15 mouse cellular contexts compared by ENCODE assay signal in genomic region chr2:21284881-21285280, GRCm38 (mm10).
"Had no signal": no experiment of that assay in that cellular context is flagged by ENCODE, and none has a peak within 500 bp of the region (broad histone marks: within the 10 kb centered on the region; RNA-seq: fewer than 3 reads in every experiment).

No protein-coding gene starts in this region.

- H3K27ac ChIP-seq: neural tube, embryonic 15.5 days; stomach, embryonic 15.5 days; stomach, postnatal 0 days had no signal

- H3K36me3 ChIP-seq: neural tube, embryonic 15.5 days; stomach, embryonic 15.5 days had no signal

- H3K9me3 ChIP-seq: neural tube, embryonic 15.5 days; stomach, embryonic 15.5 days had no signal

- DNase-seq: retina, postnatal 1 day; right cerebral cortex, adult 18-20 months; right cerebral cortex, postnatal 14 days; right cerebral cortex, postnatal 25 days; right cerebral cortex, postnatal 4 days; spleen, adult 18-20 months; thymus, adult 18-20 months; thymus, adult 2 months; thymus, postnatal 14 days; thymus, postnatal 25 days; thymus, postnatal 36 days; thymus, postnatal 4 days had no signal

- H3K9ac ChIP-seq: neural tube, embryonic 15.5 days; stomach, embryonic 15.5 days had no signal

- H3K4me3 ChIP-seq: neural tube, embryonic 15.5 days; stomach, embryonic 15.5 days had no signal

- H3K27me3 ChIP-seq: neural tube, embryonic 15.5 days; stomach, embryonic 15.5 days had no signal

- H3K4me2 ChIP-seq: neural tube, embryonic 15.5 days; stomach, embryonic 15.5 days had no signal

- H3K4me1 ChIP-seq: neural tube, embryonic 15.5 days; stomach, embryonic 15.5 days had no signal
